Mouse (Mus musculus): ENCODE measurements at regions not wholly inside any gene's neighbourhood (a gene's known extent, or its start where the extent isn't known, plus 50 kb on each side); places are given as distances from the start of the nearest gene placed in this dataset.

GRCm38 (mm10) chr2:61938296-61938695, 108.0 kb upstream of the Slc4a10 start:
- TF ChIP-seq JUND (IDR thresholded peaks at IDR 0.05; ENCODE audit: low read depth, low read length) (no peak), BHLHE40 (IDR thresholded peaks at IDR 0.05; ENCODE audit: borderline replicate concordance, low read depth, low read length) (no peak), GATA1 (IDR thresholded peaks at IDR 0.05; ENCODE audit: low read depth, low read length) (no peak), POLR2A (IDR thresholded peaks at IDR 0.05; ENCODE audit: control insufficient read depth in 1 of 2, insufficient read depth in 1 of 2, low read depth in 1 of 2, low read length in 2 of 2, poor library complexity in 1 of 2) (no peak), SIN3A (IDR thresholded peaks at IDR 0.05; ENCODE audit: low read length) (no peak), USF1 (IDR thresholded peaks at IDR 0.05; ENCODE audit: low read depth, low read length) (no peak), GABPA (IDR thresholded peaks at IDR 0.05; ENCODE audit: low read depth, low read length) (no peak), CTCF (IDR thresholded peaks at IDR 0.05 in 2 of 3, conservative IDR thresholded peaks at IDR 0.05 in 1 of 3; ENCODE audit: control insufficient read depth in 1 of 3, insufficient read depth in 1 of 3, low read depth in 2 of 3, low read length in 3 of 3, poor library complexity in 1 of 3, severe bottlenecking in 1 of 3) (no peak), KAT2A (conservative IDR thresholded peaks at IDR 0.05; ENCODE audit: low read depth, low read length) (no peak), TBP (IDR thresholded peaks at IDR 0.05; ENCODE audit: low read depth, low read length) (no peak), E2F4 (IDR thresholded peaks at IDR 0.05; ENCODE audit: borderline replicate concordance, low read depth, low read length) (no peak), ZKSCAN1 (IDR thresholded peaks at IDR 0.05; ENCODE audit: low read depth, low read length) (no peak), EP300 (IDR thresholded peaks at IDR 0.05; ENCODE audit: low read depth in 1 of 2, low read length in 2 of 2) (no peak)

Data from MEL (cell line).